Mouse (Mus musculus) cerebellum, adult 11-12 months (tissue): Measurements from ENCODE around the gene Cd40.

ENCODE experiments used
- DNase-seq: peaks from one replicate; pipeline ENCODE4 v3.0.0; 2022

The Cd40 gene

GRCm38 (mm10) chr2:165054888-165055852 is at the start of gene Cd40:
Cd40 (plus strand) TSS chr2:165055627.
- no peak for DNase-seq

- no peak for DNase-seq
Observed at GRCm38 (mm10) chr2:165006813-165007212, 48.6 kb upstream of the Cd40 start.

- no peak for DNase-seq
Observed at GRCm38 (mm10) chr2:165007986-165008385, 47.4 kb upstream of the Cd40 start.

GRCm38 (mm10) chr2:165009161-165009560 is 46.3 kb upstream of the Cd40 start:
- no peak for DNase-seq

GRCm38 (mm10) chr2:165009581-165009980 is 45.8 kb upstream of the Cd40 start:
- DNase-seq, result no peak

- no peak for DNase-seq
Observed at GRCm38 (mm10) chr2:165010351-165010750, 45.1 kb upstream of the Cd40 start.

- no peak for DNase-seq
Observed at GRCm38 (mm10) chr2:165014935-165015334, 40.5 kb upstream of the Cd40 start.

GRCm38 (mm10) chr2:165020490-165020889 is 34.9 kb upstream of the Cd40 start:
- no peak for DNase-seq

GRCm38 (mm10) chr2:165027163-165027562 is 28.3 kb upstream of the Cd40 start:
- no peak for DNase-seq

- no peak for DNase-seq
Observed at GRCm38 (mm10) chr2:165032533-165032932, 22.9 kb upstream of the Cd40 start.

- DNase-seq, result no peak
Observed at GRCm38 (mm10) chr2:165033306-165033705, 22.1 kb upstream of the Cd40 start.

GRCm38 (mm10) chr2:165034131-165035057 is 21.0 kb upstream of the Cd40 start, which contains the start of gene Ncoa5:
Ncoa5 (minus strand) TSS chr2:165034867.
- DNase-seq, result peak; percentile 96

- DNase-seq, result no peak
Observed at GRCm38 (mm10) chr2:165035058-165035431, 20.4 kb upstream of the Cd40 start.

GRCm38 (mm10) chr2:165037415-165037814 is 18.0 kb upstream of the Cd40 start:
- DNase-seq, result no peak

- no peak for DNase-seq
Observed at GRCm38 (mm10) chr2:165042126-165042525, 13.3 kb upstream of the Cd40 start.

GRCm38 (mm10) chr2:165043090-165043636 is 12.3 kb upstream of the Cd40 start:
- DNase-seq, result no peak

GRCm38 (mm10) chr2:165043729-165044128 is 11.7 kb upstream of the Cd40 start:
- no peak for DNase-seq

- no peak for DNase-seq
Observed at GRCm38 (mm10) chr2:165049044-165049443, 6.4 kb upstream of the Cd40 start.

GRCm38 (mm10) chr2:165050826-165051548 is 4.4 kb upstream of the Cd40 start:
- DNase-seq, result no peak

GRCm38 (mm10) chr2:165051566-165051965 is 3.9 kb upstream of the Cd40 start:
- DNase-seq, result no peak

- DNase-seq, result no peak
Observed at GRCm38 (mm10) chr2:165055905-165056304, 478 bp downstream of the Cd40 start.

GRCm38 (mm10) chr2:165056377-165057085 is 1.1 kb downstream of the Cd40 start:
- no peak for DNase-seq
